Mouse (Mus musculus) limb, embryonic 11.5 days (tissue): Measurements from ENCODE around the gene Cyth4. TPM values are rescaled to one million over a fixed set of nuclear protein-coding genes. Genes with fewer than 3 reads are reported as not detected.

Experiments
- ATAC-seq: fragments of 200-750 bp; cut with Nextera tagmentation; 2 replicates; pipeline ENCODE4 v1.8.0; 2017; ENCODE audit warnings: low read depth; ENCODE audit not compliant: insufficient number of reproducible peaks, low FRiP score, low TSS enrichment
- DNase-seq: peaks from one replicate; pipeline ENCODE4 v3.0.0-alpha.2; 2015; ENCODE audit warnings: low spot score
- H3K27ac ChIP-seq: fragments of 300-500 bp; sonication (generic); replicated peaks from 2 replicates; pipeline ENCODE4 v1.5.1; 2014; ENCODE audit warnings: low read depth, mild to moderate bottlenecking, low read length
- H3K27me3 ChIP-seq: fragments of 300-500 bp; sonication (generic); 2 replicates; pipeline ENCODE4 v1.6.1; 2014; ENCODE audit warnings: mild to moderate bottlenecking, low read length, mixed read lengths; ENCODE audit not compliant: control insufficient read depth, insufficient read depth
- H3K36me3 ChIP-seq: fragments of 300-500 bp; sonication (generic); 2 replicates; pipeline ENCODE4 v1.6.1; 2014; ENCODE audit warnings: mild to moderate bottlenecking, low read length, moderate library complexity, mixed read lengths; ENCODE audit not compliant: control insufficient read depth, insufficient read depth
- H3K4me1 ChIP-seq: fragments of 300-500 bp; sonication (generic); 2 replicates; pipeline ENCODE4 v1.6.1; 2014; ENCODE audit warnings: low read length, mixed read lengths; ENCODE audit not compliant: control insufficient read depth, insufficient read depth
- H3K4me2 ChIP-seq: fragments of 300-500 bp; sonication (generic); 2 replicates; pipeline ENCODE4 v1.6.1; 2014; ENCODE audit warnings: low read depth, mild to moderate bottlenecking, moderate library complexity; ENCODE audit not compliant: severe bottlenecking
- H3K4me3 ChIP-seq: fragments of 300-500 bp; sonication (generic); 2 replicates; pipeline ENCODE4 v1.5.1; 2014; ENCODE audit warnings: low read depth, low read length
- H3K9ac ChIP-seq: fragments of 300-500 bp; sonication (generic); 2 replicates; pipeline ENCODE4 v1.6.1; 2014; ENCODE audit warnings: mild to moderate bottlenecking, low read length
- H3K9me3 ChIP-seq: fragments of 300-500 bp; sonication (generic); 2 replicates; pipeline ENCODE4 v1.6.1; 2016; ENCODE audit warnings: low read length; ENCODE audit not compliant: control insufficient read depth
- WGBS: fragments of 180-500 bp; shearing (Covaris S2); extraction: QIAGEN DNeasy Blood & Tissue Kit; methylation state at CpG from one replicate; pipeline ENCODE4 v1.1.7; 2014; 5-methylcytosine and 5-hydroxymethylcytosine counted together
- polyA plus RNA-seq: library from polyadenylated mRNA; unstranded; fragments of >200 nt; fragmentation: Nextera tagmentation; extraction: Ambion mirVana; gene quantifications from 2 replicates; pipeline ENCODE4 v1.2.1, GENCODE M21; 2014

The Cyth4 gene
- polyA plus RNA-seq, 1 experiment from 2014 or later = 2.5 TPM

GRCm38 (mm10) chr15:78599124-78599523, 2.3 kb downstream of the Cyth4 start:
- no peaks in the 10 kb centered on the region for H3K36me3 ChIP-seq
- H3K9ac ChIP-seq = no peak overlapping the region
- WGBS = 88% methylated on average over 6 of the region's 6 CpGs
- ATAC-seq (no peak), DNase-seq (no peak)
- H3K27me3 ChIP-seq = no peaks in the 10 kb centered on the region
- H3K27ac ChIP-seq = no peak overlapping the region
- no peaks in the 10 kb centered on the region for H3K9me3 ChIP-seq
- no peak overlapping the region for H3K4me3 ChIP-seq
- H3K4me2 ChIP-seq = no peak overlapping the region
- H3K4me1 ChIP-seq = no peaks in the 10 kb centered on the region

- no peak overlapping the region for H3K4me3 ChIP-seq
- no peaks in the 10 kb centered on the region for H3K36me3 ChIP-seq
- H3K9ac ChIP-seq = no peak overlapping the region
- DNase-seq (no peak), ATAC-seq (no peak)
- no peak overlapping the region for H3K27ac ChIP-seq
- H3K4me1 ChIP-seq = no peaks in the 10 kb centered on the region
- no peaks in the 10 kb centered on the region for H3K27me3 ChIP-seq
- no peak overlapping the region for H3K4me2 ChIP-seq
- no peaks in the 10 kb centered on the region for H3K9me3 ChIP-seq
- 81% methylated on average over 13 of the region's 13 CpGs for WGBS
These were observed 2.8 kb downstream of the Cyth4 start for GRCm38 (mm10) chr15:78599529-78600193.

- Histone ChIP-seq H3K27ac (no peak overlapping the region), H3K4me1 (no peaks in the 10 kb centered on the region; the same call in 1 of the 2 replicates), H3K4me3 (no peak overlapping the region), H3K9me3 (no peaks in the 10 kb centered on the region), H3K27me3 (no peaks in the 10 kb centered on the region), H3K9ac (no peak overlapping the region), H3K36me3 (no peaks in the 10 kb centered on the region), H3K4me2 (no peak overlapping the region)
- DNase-seq = no peak
- WGBS = 84% methylated on average over 6 of the region's 6 CpGs
- no peak for ATAC-seq
These were observed 4.3 kb downstream of the Cyth4 start for GRCm38 (mm10) chr15:78601180-78601579.

GRCm38 (mm10) chr15:78604255-78604654, 7.4 kb downstream of the Cyth4 start:
- Histone ChIP-seq H3K27ac (no peak overlapping the region), H3K4me3 (no peak overlapping the region), H3K27me3 (no peaks in the 10 kb centered on the region), H3K4me2 (no peak overlapping the region), H3K36me3 (no peaks in the 10 kb centered on the region), H3K9me3 (no peaks in the 10 kb centered on the region), H3K9ac (no peak overlapping the region), H3K4me1 (no peaks in the 10 kb centered on the region; the same call in 1 of the 2 replicates)
- ATAC-seq = no peak
- WGBS = 70% methylated on average over 6 of the region's 6 CpGs
- no peak for DNase-seq

GRCm38 (mm10) chr15:78605371-78605791, 8.5 kb downstream of the Cyth4 start:
- Histone ChIP-seq H3K9me3 (no peaks in the 10 kb centered on the region), H3K27me3 (no peaks in the 10 kb centered on the region), H3K9ac (no peak overlapping the region), H3K4me2 (no peak overlapping the region), H3K4me3 (no peak overlapping the region), H3K36me3 (no peaks in the 10 kb centered on the region), H3K4me1 (no peaks in the 10 kb centered on the region; the same call in 1 of the 2 replicates), H3K27ac (no peak overlapping the region)
- ATAC-seq (no peak), DNase-seq (no peak)
- WGBS = 57% methylated on average over 3 of the region's 3 CpGs

GRCm38 (mm10) chr15:78606059-78606458, 9.2 kb downstream of the Cyth4 start:
- Histone ChIP-seq H3K4me3 (no peak overlapping the region), H3K27ac (no peak overlapping the region), H3K36me3 (no peaks in the 10 kb centered on the region), H3K4me1 (peaks cover 1% of the 10 kb centered on the region; the same call in 1 of the 2 replicates), H3K9me3 (no peaks in the 10 kb centered on the region), H3K9ac (no peak overlapping the region), H3K4me2 (no peak overlapping the region), H3K27me3 (no peaks in the 10 kb centered on the region)
- ATAC-seq = no peak
- 81% methylated on average over 6 of the region's 6 CpGs for WGBS
- no peak for DNase-seq

GRCm38 (mm10) chr15:78607463-78607862, 10.6 kb downstream of the Cyth4 start:
- WGBS = 82% methylated on average over 4 of the region's 4 CpGs
- no peaks in the 10 kb centered on the region for H3K27me3 ChIP-seq
- no peak overlapping the region for H3K4me2 ChIP-seq
- no peaks in the 10 kb centered on the region for H3K9me3 ChIP-seq
- no peak overlapping the region for H3K9ac ChIP-seq
- no peak overlapping the region for H3K27ac ChIP-seq
- no peaks in the 10 kb centered on the region for H3K36me3 ChIP-seq
- DNase-seq = no peak
- H3K4me3 ChIP-seq = no peak overlapping the region
- ATAC-seq = no peak
- H3K4me1 ChIP-seq = peaks cover 3% of the 10 kb centered on the region; the same call in 1 of the 2 replicates

- Histone ChIP-seq H3K4me3 (no peak overlapping the region), H3K4me1 (0 out of 2 replicates have a peak, but pooled peaks cover 3% of the 10 kb centered on the region), H3K9me3 (no peaks in the 10 kb centered on the region), H3K9ac (no peak overlapping the region), H3K27me3 (no peaks in the 10 kb centered on the region), H3K27ac (no peak overlapping the region), H3K36me3 (no peaks in the 10 kb centered on the region), H3K4me2 (no peak overlapping the region)
- DNase-seq (no peak), ATAC-seq (no peak)
- WGBS = 49% methylated on average over 12 of the region's 12 CpGs
These were observed 14.0 kb downstream of the Cyth4 start for GRCm38 (mm10) chr15:78610705-78611462.
